Mouse (Mus musculus) hindbrain, embryonic 16.5 days (tissue): ENCODE results near the gene Phc2. TPM values are rescaled to one million over a fixed set of nuclear protein-coding genes. Genes with fewer than 3 reads are reported as not detected.

Experiments used
- ATAC-seq: fragments of 200-750 bp; cut with Nextera tagmentation; 2 replicates; pipeline ENCODE4 v1.8.0; 2017; ENCODE audit warnings: moderate TSS enrichment, moderate library complexity
- H3K27ac ChIP-seq: fragments of 300-500 bp; sonication (generic); 2 replicates; pipeline ENCODE4 v1.5.1; 2014; ENCODE audit warnings: low read depth, mild to moderate bottlenecking, control low read depth, low read length, moderate library complexity
- H3K27me3 ChIP-seq: fragments of 300-500 bp; sonication (generic); replicated peaks from 2 replicates; pipeline ENCODE4 v1.6.1; 2014; ENCODE audit warnings: low read length; ENCODE audit not compliant: control insufficient read depth, insufficient read depth
- H3K36me3 ChIP-seq: fragments of 300-500 bp; sonication (generic); 2 replicates; pipeline ENCODE4 v1.6.1; 2014; ENCODE audit warnings: mild to moderate bottlenecking, low read length, moderate library complexity, mixed read lengths; ENCODE audit not compliant: control insufficient read depth, insufficient read depth
- H3K4me1 ChIP-seq: fragments of 300-500 bp; sonication (generic); 2 replicates; pipeline ENCODE4 v1.6.1; 2014; ENCODE audit warnings: low read depth, low read length; ENCODE audit not compliant: control insufficient read depth, insufficient read depth
- H3K4me2 ChIP-seq: fragments of 300-500 bp; sonication (generic); 2 replicates; pipeline ENCODE4 v1.6.1; 2014; ENCODE audit warnings: mild to moderate bottlenecking, low read length, control low read depth, moderate library complexity
- H3K4me3 ChIP-seq: fragments of 300-500 bp; sonication (generic); 2 replicates; pipeline ENCODE4 v1.5.1; 2014; ENCODE audit warnings: mild to moderate bottlenecking, low read length, control low read depth, moderate library complexity
- H3K9ac ChIP-seq: fragments of 300-500 bp; sonication (generic); 2 replicates; pipeline ENCODE4 v1.6.1; 2014; ENCODE audit warnings: low read depth, mild to moderate bottlenecking, control low read depth, low read length, moderate library complexity
- H3K9me3 ChIP-seq: fragments of 300-500 bp; sonication (generic); 2 replicates; pipeline ENCODE4 v1.6.1; 2014; ENCODE audit warnings: mild to moderate bottlenecking, low read length, moderate library complexity; ENCODE audit not compliant: control insufficient read depth
- WGBS: fragments of 180-500 bp; shearing (Covaris S2); extraction: QIAGEN DNeasy Blood & Tissue Kit; methylation state at CpG from one replicate; pipeline ENCODE4 v1.1.7; 2014; 5-methylcytosine and 5-hydroxymethylcytosine counted together
- polyA plus RNA-seq: library from polyadenylated mRNA; unstranded; fragments of >200 nt; fragmentation: Nextera tagmentation; extraction: Ambion mirVana; gene quantifications from 2 replicates; pipeline ENCODE4 v1.2.1, GENCODE M21; 2015

Phc2 gene
- polyA plus RNA-seq, 1 experiment from 2014 or later = 19.9 TPM

DNA sequence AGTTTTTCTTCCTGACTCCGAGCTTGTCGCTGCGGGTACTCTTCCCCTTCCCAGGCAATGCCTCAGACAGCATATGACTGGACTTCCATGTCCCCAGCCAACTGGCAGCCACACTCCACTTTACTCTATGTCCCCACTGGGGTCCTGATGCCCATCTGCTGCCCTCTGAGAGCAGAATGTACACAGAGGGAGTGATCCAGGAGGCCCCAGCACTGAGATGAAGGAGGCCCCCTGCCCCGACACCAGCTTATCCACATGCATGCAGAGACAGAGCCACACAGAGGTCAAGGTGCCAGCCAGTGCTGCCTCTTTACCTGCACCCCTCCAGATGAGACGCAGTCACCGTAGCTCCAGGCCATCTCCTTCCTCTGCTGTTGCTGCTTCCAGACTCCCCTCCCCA, 55.8 kb downstream of the Phc2 start:
- Histone ChIP-seq H3K4me3 (no peak overlapping the region), H3K9ac (no peak overlapping the region), H3K4me1 (peaks cover 20% of the 10 kb centered on the region), H3K36me3 (peaks cover 4% of the 10 kb centered on the region), H3K27ac (no peak overlapping the region; the same call in 1 of the 2 replicates), H3K27me3 (no peaks in the 10 kb centered on the region), H3K9me3 (no peaks in the 10 kb centered on the region), H3K4me2 (no peak overlapping the region)
- WGBS = 77% methylated on average over 6 of the region's 6 CpGs
- no peak for ATAC-seq

DNA sequence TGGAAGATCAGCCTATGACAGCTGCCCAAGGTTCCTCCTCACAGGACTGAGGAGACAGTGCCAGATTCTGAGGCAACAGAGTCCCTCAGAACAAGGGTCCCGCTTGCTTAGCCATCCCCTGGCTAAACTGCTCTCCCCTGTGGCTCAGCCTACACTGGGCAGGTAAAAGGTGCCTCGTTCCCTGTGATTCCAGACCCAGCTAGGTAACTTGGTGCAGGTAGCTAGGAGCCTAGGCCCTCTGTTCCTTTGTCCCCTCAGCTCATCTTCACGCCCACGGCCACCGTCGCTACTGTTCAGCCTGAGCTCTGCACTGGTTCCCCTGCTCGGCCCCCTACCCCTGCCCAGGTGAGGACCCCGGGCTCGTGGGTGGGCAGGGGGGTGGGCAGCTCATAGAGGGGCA, 56.3 kb downstream of the Phc2 start:
- Histone ChIP-seq H3K27me3 (no peaks in the 10 kb centered on the region), H3K9ac (no peak overlapping the region; the same call in 1 of the 2 replicates), H3K9me3 (no peaks in the 10 kb centered on the region), H3K27ac (0 out of 2 replicates have a peak overlapping the region, but pooled peaks have one; percentile 17), H3K4me3 (no peak overlapping the region), H3K36me3 (peaks cover 4% of the 10 kb centered on the region), H3K4me1 (peaks cover 25% of the 10 kb centered on the region), H3K4me2 (no peak overlapping the region)
- WGBS = 72% methylated on average over 9 of the region's 9 CpGs
- ATAC-seq = peak; percentile 9; the same call in 1 of the 2 replicates

GRCm38 (mm10) chr4:128711455-128712135, 57.1 kb downstream of the Phc2 start:
- Histone ChIP-seq H3K4me3 (peak overlapping the region; percentile 20; the same call in 1 of the 2 replicates), H3K4me1 (peaks cover 33% of the 10 kb centered on the region), H3K27ac (0 out of 2 replicates have a peak overlapping the region, but pooled peaks have one; percentile 44), H3K9me3 (no peaks in the 10 kb centered on the region), H3K4me2 (peak overlapping the region; percentile 49), H3K27me3 (no peaks in the 10 kb centered on the region), H3K9ac (peak overlapping the region; percentile 55), H3K36me3 (peaks cover 4% of the 10 kb centered on the region)
- ATAC-seq = peak; percentile 67
- 4% methylated on average over 24 of the region's 24 CpGs for WGBS

GRCm38 (mm10) chr4:128712136-128712655, 57.7 kb downstream of the Phc2 start:
- H3K4me2 ChIP-seq = peak overlapping the region; percentile 49; the same call in 1 of the 2 replicates
- H3K27ac ChIP-seq = 0 out of 2 replicates have a peak overlapping the region, but pooled peaks have one; percentile 44
- WGBS = 38% methylated on average over 13 of the region's 13 CpGs
- peaks cover 4% of the 10 kb centered on the region for H3K36me3 ChIP-seq
- H3K4me1 ChIP-seq = peaks cover 36% of the 10 kb centered on the region
- no peak overlapping the region for H3K4me3 ChIP-seq
- ATAC-seq = no peak
- peak overlapping the region; percentile 1; the same call in 1 of the 2 replicates for H3K9ac ChIP-seq
- H3K27me3 ChIP-seq = no peaks in the 10 kb centered on the region
- H3K9me3 ChIP-seq = no peaks in the 10 kb centered on the region

GRCm38 (mm10) chr4:128712941-128713340, 58.4 kb downstream of the Phc2 start:
- Histone ChIP-seq H3K27me3 (no peaks in the 10 kb centered on the region), H3K36me3 (peaks cover 4% of the 10 kb centered on the region), H3K4me2 (no peak overlapping the region), H3K9ac (no peak overlapping the region), H3K4me3 (no peak overlapping the region), H3K27ac (no peak overlapping the region), H3K4me1 (peaks cover 42% of the 10 kb centered on the region), H3K9me3 (no peaks in the 10 kb centered on the region)
- 88% methylated on average over 6 of the region's 6 CpGs for WGBS
- no peak for ATAC-seq

DNA sequence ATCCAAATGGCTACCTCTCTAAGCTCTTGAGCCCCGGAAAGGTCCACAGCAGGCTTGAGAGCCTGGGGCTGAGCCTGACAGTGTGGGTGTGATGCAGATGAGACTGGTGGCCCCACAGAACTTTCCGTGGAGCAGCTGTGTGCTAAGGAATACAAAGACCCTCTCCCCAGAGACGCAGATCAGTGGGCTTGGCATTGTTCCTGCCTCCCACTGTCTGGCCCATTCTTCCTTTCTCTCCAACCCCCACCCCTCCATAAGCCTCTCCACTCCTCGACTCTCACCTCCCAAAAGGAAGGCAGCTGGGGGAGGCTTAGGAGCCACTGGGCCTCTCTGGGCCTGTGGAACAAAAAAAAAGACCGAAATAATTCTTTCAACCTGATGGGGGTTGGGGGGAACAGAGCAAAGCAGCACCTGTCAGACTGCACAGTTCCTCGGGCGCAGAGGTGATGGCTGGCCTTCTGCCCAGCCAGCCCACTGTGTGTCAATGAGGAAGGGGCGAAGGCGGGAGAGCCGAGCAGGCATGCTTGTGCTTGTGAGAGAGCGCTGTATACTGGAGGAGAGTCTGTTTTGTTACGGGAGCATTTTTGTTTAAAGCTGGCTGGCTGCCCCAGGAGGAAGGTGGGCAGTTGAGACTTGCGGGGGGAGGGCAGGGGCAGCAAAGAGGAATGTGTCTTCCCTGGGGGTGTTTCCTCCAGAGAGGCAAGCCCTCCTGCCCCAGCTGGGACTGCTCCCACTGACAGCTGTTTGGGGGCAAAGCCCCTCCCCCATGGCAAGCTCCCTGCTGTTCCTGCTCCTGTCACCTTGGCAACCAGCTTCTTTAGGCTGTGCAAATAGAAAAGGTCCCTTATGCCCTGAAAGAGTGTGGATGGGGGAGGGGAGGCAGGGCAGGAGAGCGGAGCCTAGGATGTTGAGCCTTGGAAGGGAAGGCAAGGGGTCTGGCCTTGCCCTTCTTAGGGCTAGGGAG, 61.0 kb downstream of the Phc2 start:
- Histone ChIP-seq H3K9ac (peak overlapping the region; percentile 19), H3K36me3 (no peaks in the 10 kb centered on the region; the same call in 1 of the 2 replicates), H3K9me3 (no peaks in the 10 kb centered on the region), H3K4me1 (peaks cover 47% of the 10 kb centered on the region), H3K27ac (peak overlapping the region; percentile 83), H3K27me3 (no peaks in the 10 kb centered on the region), H3K4me2 (peak overlapping the region; percentile 39), H3K4me3 (no peak overlapping the region)
- WGBS = 2% methylated on average over 14 of the region's 14 CpGs
- ATAC-seq = peak; percentile 59

GRCm38 (mm10) chr4:128716279-128716678, 61.8 kb downstream of the Phc2 start:
- no peak overlapping the region for H3K4me3 ChIP-seq
- H3K27me3 ChIP-seq = no peaks in the 10 kb centered on the region
- no peaks in the 10 kb centered on the region for H3K9me3 ChIP-seq
- H3K27ac ChIP-seq = peak overlapping the region; percentile 83
- H3K9ac ChIP-seq = peak overlapping the region; percentile 19
- H3K4me2 ChIP-seq = peak overlapping the region; percentile 39
- no peaks in the 10 kb centered on the region; the same call in 1 of the 2 replicates for H3K36me3 ChIP-seq
- no peak; the same call in 1 of the 2 replicates for ATAC-seq
- WGBS = 15% methylated on average over 4 of the region's 4 CpGs
- peaks cover 45% of the 10 kb centered on the region for H3K4me1 ChIP-seq

- H3K9ac ChIP-seq = 0 out of 2 replicates have a peak overlapping the region, but pooled peaks have one; percentile 19
These were observed 62.2 kb downstream of the Phc2 start for GRCm38 (mm10) chr4:128716731-128717130.

More at GRCm38 (mm10) chr4:128716731-128717130, 62.2 kb downstream of the Phc2 start:
- ATAC-seq = no peak
- peaks cover 46% of the 10 kb centered on the region for H3K4me1 ChIP-seq
- no peak overlapping the region for H3K4me3 ChIP-seq
- no peaks in the 10 kb centered on the region; the same call in 1 of the 2 replicates for H3K36me3 ChIP-seq
- no peaks in the 10 kb centered on the region for H3K9me3 ChIP-seq
- peak overlapping the region; percentile 83; the same call in 1 of the 2 replicates for H3K27ac ChIP-seq
- no peak overlapping the region for H3K4me2 ChIP-seq
- WGBS = 27% methylated on average over 9 of the region's 9 CpGs
- H3K27me3 ChIP-seq = no peaks in the 10 kb centered on the region
